Mouse (Mus musculus) cortical plate, adult 2 months (tissue): ENCODE results near the gene Sh3bp4. TPM values are rescaled to one million over a fixed set of nuclear protein-coding genes. Genes with fewer than 3 reads are reported as not detected.

Experiments used
- H3K27ac ChIP-seq: fragments of 200-500 bp; 2 replicates; pipeline ENCODE4 v1.5.1; 2012; ENCODE audit warnings: low read length, control low read depth, inconsistent platforms; ENCODE audit not compliant: insufficient read depth
- H3K4me1 ChIP-seq: fragments of 200-500 bp; 2 replicates; pipeline ENCODE4 v1.6.1; 2011; ENCODE audit warnings: low read length; ENCODE audit not compliant: control insufficient read depth, insufficient read depth
- H3K4me3 ChIP-seq: fragments of 200-500 bp; 2 replicates; pipeline ENCODE4 v1.5.1; 2011; ENCODE audit warnings: mild to moderate bottlenecking, low read length, control low read depth; ENCODE audit not compliant: insufficient read depth
- CTCF ChIP-seq: fragments of 200-500 bp; IDR thresholded peaks from 2 replicates; pipeline ENCODE4 v1.5.1; 2011; ENCODE audit warnings: mild to moderate bottlenecking, control low read depth, low read length; ENCODE audit not compliant: insufficient read depth; ENCODE audit errors: extremely low read depth
- POLR2A ChIP-seq: fragments of 200-500 bp; IDR thresholded peaks from 2 replicates; pipeline ENCODE4 v1.6.1; 2011; ENCODE audit warnings: mild to moderate bottlenecking, low read length, control low read depth; ENCODE audit not compliant: insufficient read depth; ENCODE audit errors: extremely low read depth
- polyA plus RNA-seq: library from polyadenylated mRNA; depleted of rRNA; stranded (reverse); fragments of >200 nt; gene quantifications from 2 replicates; pipeline ENCODE4 v1.2.3, GENCODE M21; 2012

The Sh3bp4 gene
- polyA plus RNA-seq, 1 experiment: 14.3 TPM

GRCm38 (mm10) chr1:89041290-89041689 is 28.9 kb upstream of the Sh3bp4 start:
- Histone ChIP-seq H3K27ac (no peak overlapping the region), H3K4me3 (no peak overlapping the region), H3K4me1 (no peaks in the 10 kb centered on the region)
- no peak for TF ChIP-seq POLR2A
- TF ChIP-seq CTCF: no peak

GRCm38 (mm10) chr1:89042081-89042480 is 28.1 kb upstream of the Sh3bp4 start:
- H3K4me3 ChIP-seq: no peak overlapping the region
- H3K27ac ChIP-seq: no peak overlapping the region
- TF ChIP-seq CTCF (no peak), POLR2A (no peak)
- no peaks in the 10 kb centered on the region for H3K4me1 ChIP-seq

GRCm38 (mm10) chr1:89042956-89043355 is 27.3 kb upstream of the Sh3bp4 start:
- no peak overlapping the region for H3K27ac ChIP-seq
- H3K4me3 ChIP-seq: no peak overlapping the region
- no peaks in the 10 kb centered on the region for H3K4me1 ChIP-seq
- TF ChIP-seq CTCF (no peak), POLR2A (no peak)

- TF ChIP-seq CTCF: no peak
- TF ChIP-seq POLR2A: no peak
- no peak overlapping the region for H3K4me3 ChIP-seq
- H3K4me1 ChIP-seq: peaks cover 2% of the 10 kb centered on the region; the same call in 1 of the 2 replicates
- no peak overlapping the region for H3K27ac ChIP-seq
Observed at GRCm38 (mm10) chr1:89045403-89045802, 24.8 kb upstream of the Sh3bp4 start.

GRCm38 (mm10) chr1:89049506-89049905 is 20.7 kb upstream of the Sh3bp4 start:
- Histone ChIP-seq H3K27ac (no peak overlapping the region), H3K4me3 (no peak overlapping the region), H3K4me1 (peaks cover 2% of the 10 kb centered on the region; the same call in 1 of the 2 replicates)
- TF ChIP-seq POLR2A (no peak), CTCF (no peak)

GRCm38 (mm10) chr1:89056175-89056574 is 14.0 kb upstream of the Sh3bp4 start:
- no peak overlapping the region for H3K27ac ChIP-seq
- no peak overlapping the region for H3K4me3 ChIP-seq
- no peaks in the 10 kb centered on the region for H3K4me1 ChIP-seq
- no peak for TF ChIP-seq CTCF

GRCm38 (mm10) chr1:89057430-89057829 is 12.8 kb upstream of the Sh3bp4 start:
- no peaks in the 10 kb centered on the region for H3K4me1 ChIP-seq
- no peak overlapping the region for H3K27ac ChIP-seq
- H3K4me3 ChIP-seq: no peak overlapping the region
- TF ChIP-seq CTCF (no peak), POLR2A (no peak)

- TF ChIP-seq CTCF: no peak
- TF ChIP-seq POLR2A: no peak
- no peaks in the 10 kb centered on the region for H3K4me1 ChIP-seq
- no peak overlapping the region for H3K27ac ChIP-seq
- H3K4me3 ChIP-seq: no peak overlapping the region
Observed at GRCm38 (mm10) chr1:89058011-89058410, 12.2 kb upstream of the Sh3bp4 start.

- TF ChIP-seq CTCF (no peak), POLR2A (no peak)
- Histone ChIP-seq H3K4me3 (no peak overlapping the region), H3K27ac (no peak overlapping the region)
Observed at GRCm38 (mm10) chr1:89062977-89063376, 7.2 kb upstream of the Sh3bp4 start.

GRCm38 (mm10) chr1:89063800-89064199 is 6.4 kb upstream of the Sh3bp4 start:
- no peak overlapping the region for H3K4me3 ChIP-seq
- TF ChIP-seq CTCF (no peak), POLR2A (no peak)
- H3K27ac ChIP-seq: no peak overlapping the region
- no peaks in the 10 kb centered on the region for H3K4me1 ChIP-seq

More at GRCm38 (mm10) chr1:89062977-89063376, 7.2 kb upstream of the Sh3bp4 start:
- no peaks in the 10 kb centered on the region for H3K4me1 ChIP-seq
